Mouse (Mus musculus) adrenal gland, adult (tissue): ENCODE data around the gene Obox3.
"Not testable (repeated sequence)": the region's sequence is repeated elsewhere in the genome, so short reads cannot be mapped to it uniquely, and the experiment has no call there.

ENCODE experiments used
- DNase-seq, 2 experiments: peaks; one replicate each; pipeline ENCODE4 v3.0.0; 2022 to 2023; ENCODE audit warnings: low spot score in 1 of 2; ENCODE audit not compliant: inconsistent age in 2 of 2

Obox3 gene

GRCm38 (mm10) chr7:15639802-15640201 is at the start of gene Obox3:
Gene Obox3, minus strand, starts transcription at chr7:15639902.
- not testable (repeated sequence) for DNase-seq

GRCm38 (mm10) chr7:15509411-15509810 is 130.3 kb downstream of the Obox3 start:
- not testable (repeated sequence) for DNase-seq
